8 mouse cellular contexts compared by ENCODE assay signal in genomic region chr12:55836199-55836951, GRCm38 (mm10). TPM values are rescaled to one million over a fixed set of nuclear protein-coding genes. Genes with fewer than 3 reads are reported as not detected.
DNase-seq lines count a peak whose midpoint lies in the region; ATAC-seq and TF ChIP-seq lines count a peak whose summit lies in the region.

TSS of gene Brms1l (plus strand) at chr12:55836324.

- H3K4me3 ChIP-seq in cortical plate, adult 2 months (ENCODE audit: insufficient read depth, low read length): peak within 1 kb of the TSS; percentile 99

- peak; percentile 88 to 94 for DNase-seq in gastrocnemius, adult 8-10 months (ENCODE audit: low spot score in 2 of 2)
- peak; percentile 97 for DNase-seq in induced T-regulatory cell, adult 2 months (ENCODE audit: low read depth)
- peak; percentile 94 to 98 for DNase-seq in left cerebral cortex, adult 9 months (ENCODE audit: low spot score in 2 of 2)
- DNase-seq in right cerebral cortex, postnatal 14 days: peak; percentile 95
- peak; percentile 90 to 96 for DNase-seq in urinary bladder, postnatal 36 days (ENCODE audit: low spot score in 2 of 2)

- ATAC-seq in activated CD4-positive, CD25-positive, alpha-beta regulatory T cell, adult 4 months: peak; percentile 98
- peak; percentile 95 for ATAC-seq in megakaryocyte progenitor cell, adult 5-6 weeks (replicated peaks; ENCODE audit: poor library complexity)

- TF ChIP-seq CTCF in cortical plate, adult 2 months (IDR thresholded peaks at IDR 0.05; ENCODE audit: extremely low read depth, insufficient read depth, low read length): no peak

- peak; percentile 74 for TF ChIP-seq POLR2A in cortical plate, adult 2 months (IDR thresholded peaks at IDR 0.05; ENCODE audit: extremely low read depth, insufficient read depth, low read length)

- peaks cover 2% of the 10 kb centered on the region for H3K4me1 ChIP-seq in cortical plate, adult 2 months (ENCODE audit: control insufficient read depth, insufficient read depth, low read length)

- H3K27ac ChIP-seq in cortical plate, adult 2 months (ENCODE audit: insufficient read depth, low read length): peak within 1 kb of the TSS; percentile 98

RNA-seq across cellular contexts. Expression of gene Brms1l, which starts in this region (rescaled TPM):
- polyA plus RNA-seq in activated CD4-positive, CD25-positive, alpha-beta regulatory T cell, adult 4 months (2017; shearing (Covaris generic)): 10 to 100 TPM; 13.1 to 13.2 TPM
- polyA plus RNA-seq in cortical plate, adult 2 months (2012; rRNA removed): 132 and 144 TPM in 2 replicates
- total RNA-seq in gastrocnemius, adult 8-10 months (2022): 10 to 100 TPM; 13.7 to 23.0 (median 14.9) TPM
- 10.9 and 12.2 TPM in 2 replicates for total RNA-seq in megakaryocyte progenitor cell, adult 5-6 weeks (2015)
- 14.5 and 18.3 TPM in 2 replicates for total RNA-seq in megakaryocyte progenitor cell, adult 5-6 weeks (2017)

Comparison
In these comparisons a context has a peak if more than half of its experiments do, and no peak if none do; other contexts are left out.
1. Peak in every context shown above with its lines: DNase-seq, ATAC-seq, H3K4me3 ChIP-seq and H3K27ac ChIP-seq.